Mouse (Mus musculus): ENCODE results near the gene 4921536K21Rik.

GRCm38 (mm10) chr11:3913316-3914108 is 18.6 kb upstream of the 4921536K21Rik start:
- TF ChIP-seq CTCF (IDR thresholded peaks at IDR 0.05; ENCODE audit: borderline replicate concordance, insufficient read depth, low read length) (no peak), POLR2A (IDR thresholded peaks at IDR 0.05; ENCODE audit: low read depth, low read length) (peak; percentile 54)

Measured in embryonic fibroblast, embryonic 13.5 days (primary cell).